Mouse (Mus musculus) lung, adult 2 months (tissue): ENCODE measurements around the gene Igtp. TPM values are rescaled to one million over a fixed set of nuclear protein-coding genes. Genes with fewer than 3 reads are reported as not detected.
"Not testable (repeated sequence)": the region's sequence is repeated elsewhere in the genome, so short reads cannot be mapped to it uniquely, and the experiment has no call there.

ENCODE experiments used
- DNase-seq: peaks from one replicate; pipeline ENCODE4 v3.0.0; 2022
- H3K4me1 ChIP-seq: fragments of 200-500 bp; 2 replicates; pipeline ENCODE4 v1.6.1; 2011; ENCODE audit warnings: low read length; ENCODE audit not compliant: control insufficient read depth, insufficient read depth
- H3K4me3 ChIP-seq: fragments of 200-500 bp; replicated peaks from 2 replicates; pipeline ENCODE3; 2011; ENCODE audit warnings: low read depth, mild to moderate bottlenecking, control low read depth, low read length; ENCODE audit errors: extremely low read depth
- CTCF ChIP-seq: fragments of 200-500 bp; IDR thresholded peaks from 2 replicates; pipeline ENCODE4 v1.5.1; 2011; ENCODE audit warnings: mild to moderate bottlenecking, low read length, control low read depth; ENCODE audit not compliant: insufficient read depth
- POLR2A ChIP-seq: fragments of 200-500 bp; IDR thresholded peaks from 2 replicates; pipeline ENCODE4 v1.6.1; 2011; ENCODE audit warnings: low read depth, mild to moderate bottlenecking, control low read depth, low read length, borderline replicate concordance; ENCODE audit errors: extremely low read depth
- WGBS: fragments of 180-500 bp; shearing (Covaris S2); methylation state at CpG from one replicate; pipeline ENCODE4 v1.1.7; 2018; 5-methylcytosine and 5-hydroxymethylcytosine counted together
- polyA plus RNA-seq: library from polyadenylated mRNA; depleted of rRNA; stranded (reverse); fragments of >200 nt; gene quantifications from 2 replicates; pipeline ENCODE4 v1.2.3, GENCODE M21; 2012; rRNA removed

The Igtp gene
- 11.6 and 14.7 TPM in 2 replicates for polyA plus RNA-seq

GRCm38 (mm10) chr11:58199229-58200037, at the start of gene Igtp, which contains the start of gene Irgm2:
Gene Igtp, plus strand, starts transcription at chr11:58199556.
Gene Irgm2, plus strand, starts transcription at chr11:58199618.
- H3K4me1 ChIP-seq: not testable (repeated sequence)
- peak within 1 kb of the TSS; percentile 99 for H3K4me3 ChIP-seq
- TF ChIP-seq POLR2A: peak; percentile 42; the same call in 1 of the 2 replicates
- 2% methylated on average over 14 of the region's 15 CpGs for WGBS
- DNase-seq: peak; percentile 86

DNA sequence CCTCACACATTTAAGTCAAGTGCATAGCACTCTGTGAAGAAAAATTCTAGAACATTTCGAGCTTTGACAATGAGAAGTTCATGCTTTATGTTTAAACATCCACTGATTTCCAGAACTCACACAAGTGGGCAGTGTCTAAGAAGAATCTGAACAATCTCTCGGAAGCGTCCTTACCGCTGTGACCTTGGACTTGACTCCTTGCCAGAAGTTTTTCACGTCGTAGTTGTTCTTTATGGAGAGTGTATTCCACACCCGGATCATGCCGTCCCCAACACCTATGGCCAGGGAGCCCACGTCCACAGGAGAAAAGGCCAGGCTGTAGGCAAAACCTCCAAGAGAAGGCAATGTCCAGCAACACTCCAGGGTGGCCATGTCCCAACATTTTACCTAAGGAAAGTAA, 43.9 kb upstream of the Igtp start:
- no peak overlapping the region for H3K4me3 ChIP-seq
- H3K4me1 ChIP-seq: no peaks in the 10 kb centered on the region
- no peak for DNase-seq
- TF ChIP-seq CTCF (no peak), POLR2A (no peak)
- 85% methylated on average over 9 of the region's 9 CpGs for WGBS

- TF ChIP-seq POLR2A (no peak), CTCF (no peak)
- no peaks in the 10 kb centered on the region for H3K4me1 ChIP-seq
- no peak overlapping the region for H3K4me3 ChIP-seq
- 76% methylated on average over 3 of the region's 3 CpGs for WGBS
- no peak for DNase-seq
These were observed 42.5 kb upstream of the Igtp start for GRCm38 (mm10) chr11:58156871-58157270.

DNA sequence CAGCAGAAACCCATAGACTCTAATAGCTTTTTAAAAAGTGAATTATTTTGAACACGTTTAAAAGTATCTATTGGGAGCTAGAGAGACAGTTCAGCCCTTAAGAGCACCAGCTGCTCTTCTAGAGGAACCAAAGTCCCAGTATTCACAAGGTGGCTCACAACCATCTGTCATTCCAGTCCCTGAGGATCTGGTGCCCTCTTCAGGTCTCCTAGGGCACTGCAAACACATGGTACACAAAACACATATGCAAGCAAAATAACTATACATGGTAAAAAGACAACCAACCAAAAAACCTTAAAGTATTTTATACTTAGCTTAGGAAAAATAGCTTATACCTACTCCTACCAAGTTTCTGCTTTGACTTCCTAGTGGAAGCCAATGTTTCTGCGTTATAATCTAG, 34.3 kb upstream of the Igtp start:
- no peak overlapping the region for H3K4me3 ChIP-seq
- no peak for DNase-seq
- WGBS: 95% methylated on average over 2 of the region's 2 CpGs
- TF ChIP-seq CTCF (no peak), POLR2A (no peak)
- H3K4me1 ChIP-seq: peaks cover 3% of the 10 kb centered on the region; the same call in 1 of the 2 replicates

DNA sequence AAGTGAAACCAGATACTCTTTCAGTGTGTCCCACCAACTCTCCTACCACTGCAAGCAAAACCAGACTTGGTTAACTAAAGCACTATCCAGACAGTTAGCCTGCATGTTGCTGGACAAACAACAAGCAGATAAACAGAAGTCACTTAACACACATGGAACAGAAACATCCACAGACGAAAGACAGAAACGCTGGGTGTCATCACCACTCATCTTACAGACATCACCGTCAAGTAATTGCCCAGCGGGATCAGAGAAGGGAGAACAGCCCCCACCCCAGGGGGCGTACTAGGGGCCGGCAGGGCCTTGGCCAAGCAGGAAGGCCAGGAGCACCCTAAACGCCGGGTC, 31.6 kb upstream of the Igtp start:
- no peak for DNase-seq
- Histone ChIP-seq H3K4me1 (peaks cover 6% of the 10 kb centered on the region; the same call in 1 of the 2 replicates), H3K4me3 (peak overlapping the region; percentile 91)
- WGBS: 0% methylated on average over 8 of the region's 8 CpGs
- no peak for TF ChIP-seq CTCF
- TF ChIP-seq POLR2A: no peak

DNA sequence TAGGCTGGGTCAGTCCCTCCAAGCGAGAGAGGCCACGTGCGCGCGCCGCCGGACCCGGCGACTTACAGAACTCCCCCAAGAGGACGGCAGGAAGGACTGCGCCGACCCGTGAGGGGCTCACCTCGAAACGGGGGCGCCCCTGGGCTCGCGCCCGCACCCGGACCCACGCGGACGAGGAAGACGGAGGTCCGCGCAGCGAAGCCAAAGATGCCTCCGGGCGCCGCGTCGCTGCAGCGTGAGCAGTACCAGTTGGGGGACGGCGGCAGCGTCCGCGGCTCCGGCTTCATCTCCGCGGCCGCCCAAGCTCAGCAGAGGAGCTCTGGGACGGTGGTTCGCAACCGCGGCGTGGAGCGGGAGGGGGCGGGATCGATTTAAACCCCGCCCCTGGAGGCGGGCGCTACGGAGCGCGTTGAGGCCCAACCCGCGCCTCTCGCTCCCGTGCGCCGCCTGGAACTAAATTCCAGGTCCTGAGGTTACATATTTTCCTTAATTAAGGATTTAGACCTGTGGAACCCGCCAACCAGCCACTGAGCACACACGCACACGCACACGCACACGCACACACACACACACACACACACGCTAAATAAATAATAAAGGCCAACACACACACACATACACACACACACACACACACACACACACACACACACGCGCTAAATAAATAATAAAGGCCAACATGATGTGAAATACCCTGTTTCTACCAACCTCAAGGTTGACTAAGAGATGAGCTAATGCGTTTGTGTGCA, 31.0 kb upstream of the Igtp start, which contains the start of gene Gemin5:
TSS of gene Gemin5 (minus strand) at position 373 of the 749 bp plus-strand sequence.
- Histone ChIP-seq H3K4me1 (peaks cover 6% of the 10 kb centered on the region; the same call in 1 of the 2 replicates), H3K4me3 (peak within 1 kb of the TSS; percentile 91)
- peak; percentile 81 for DNase-seq
- whole genome bisulfite sequencing: under 1% methylated on average over 71 of the region's 71 CpGs
- TF ChIP-seq CTCF (no peak), POLR2A (peak; percentile 38; the same call in 1 of the 2 replicates)

GRCm38 (mm10) chr11:58169666-58170065, 29.7 kb upstream of the Igtp start:
- no peak for TF ChIP-seq CTCF
- no peak for TF ChIP-seq POLR2A
- no peak for DNase-seq
- no peak overlapping the region for H3K4me3 ChIP-seq
- H3K4me1 ChIP-seq: peaks cover 6% of the 10 kb centered on the region; the same call in 1 of the 2 replicates
- 62% methylated on average over 4 of the region's 4 CpGs for WGBS

DNA sequence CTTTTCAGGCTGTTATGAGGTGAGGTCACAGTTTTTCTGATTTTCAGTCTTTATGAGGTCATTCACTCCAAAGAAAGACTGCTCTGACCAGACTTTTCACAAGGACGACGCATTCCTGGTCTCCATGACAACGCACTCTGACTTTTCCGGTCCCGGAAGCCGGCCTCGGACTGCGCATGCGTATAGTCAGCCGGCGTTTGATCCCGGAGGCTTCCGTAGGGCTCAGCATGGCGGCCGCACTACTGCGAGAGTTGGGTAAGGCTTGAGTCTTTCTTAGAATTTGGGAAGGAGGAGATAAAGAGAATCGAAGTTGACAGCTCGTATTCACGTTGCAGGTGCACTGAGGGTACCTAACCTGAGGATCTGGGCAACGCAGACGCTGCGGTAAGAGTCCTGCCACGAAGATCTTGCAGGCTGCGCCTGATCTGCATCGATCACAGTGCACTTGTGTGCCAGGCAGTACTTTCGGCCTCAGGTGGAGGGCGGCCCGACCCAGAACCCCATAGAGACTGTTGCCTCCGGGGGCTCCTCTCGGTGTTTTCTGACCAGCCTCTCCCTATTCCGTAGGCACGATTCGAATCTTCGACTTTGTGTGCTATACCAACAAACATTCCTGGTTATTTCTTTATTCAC, 27.8 kb upstream of the Igtp start, which contains the start of gene Mrpl22:
TSS of gene Mrpl22 (plus strand) at position 203 of the 633 bp plus-strand sequence.
- under 1% methylated on average over 34 of the region's 34 CpGs for WGBS
- Histone ChIP-seq H3K4me1 (peaks cover 6% of the 10 kb centered on the region; the same call in 1 of the 2 replicates), H3K4me3 (peak within 1 kb of the TSS; percentile 99)
- peak; percentile 71; the same call in 1 of the 2 replicates for TF ChIP-seq POLR2A
- TF ChIP-seq CTCF: no peak
- DNase-seq: peak; percentile 92

GRCm38 (mm10) chr11:58179563-58179962, 19.8 kb upstream of the Igtp start:
- H3K4me1 ChIP-seq: no peaks in the 10 kb centered on the region; the same call in 1 of the 2 replicates
- 18% methylated on average over 3 of the region's 3 CpGs for WGBS
- DNase-seq: peak; percentile 56
- TF ChIP-seq CTCF (peak; percentile 54; the same call in 1 of the 2 replicates), POLR2A (no peak)
- no peak overlapping the region for H3K4me3 ChIP-seq

DNA sequence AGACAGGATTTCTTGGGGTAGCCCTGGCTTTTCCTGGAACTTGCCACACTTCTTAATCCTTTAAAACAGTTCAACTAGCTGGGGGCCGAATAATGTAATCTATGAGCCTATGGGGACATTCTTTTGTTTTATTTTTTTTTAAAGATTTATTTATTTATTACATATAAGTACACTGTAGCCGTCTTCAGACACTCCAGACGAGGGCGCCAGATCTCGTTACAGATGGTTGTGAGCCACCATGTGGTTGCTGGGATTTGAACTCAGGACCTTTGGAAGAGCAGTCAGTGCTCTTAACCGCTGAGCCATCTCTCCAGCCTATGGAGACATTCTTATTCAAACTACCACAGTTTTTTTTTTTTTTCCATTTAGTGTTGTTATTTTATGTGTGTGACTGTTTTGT, 19.4 kb upstream of the Igtp start:
- DNase-seq, H3K4me3 ChIP-seq, H3K4me1 ChIP-seq: not testable (repeated sequence)
- 88% methylated on average over 6 of the region's 6 CpGs for WGBS
